Mouse (Mus musculus): ENCODE results near the gene Slk.

- TF ChIP-seq CTCF (IDR thresholded peaks at IDR 0.05; ENCODE audit: control insufficient read depth, insufficient read depth, insufficient replicate concordance, low read depth, low read length) (no peak), POLR2A (IDR thresholded peaks at IDR 0.05; ENCODE audit: control insufficient read depth, low read depth, low read length) (no peak)
Measured at GRCm38 (mm10) chr19:47578581-47579224, 775 bp upstream of the Slk start.

Data from testis, adult 2 months (tissue).